Mouse (Mus musculus): ENCODE results near the gene Pbxip1. TPM values are rescaled to one million over a fixed set of nuclear protein-coding genes. Genes with fewer than 3 reads are reported as not detected.

Gene Pbxip1
- 10 to 100 TPM; 44.5 to 54.0 TPM for total RNA-seq (2021)
- long read RNA-seq, experiment 1, partial matches to known transcripts, result 28 of 33 reads
- long read RNA-seq, experiment 1, other reads (novel, unspliced or antisense), result 5 of 33 reads
- long read RNA-seq, experiment 2, partial matches to known transcripts, result 21 of 38 reads
- long read RNA-seq, experiment 2, other reads (novel, unspliced or antisense), result 17 of 38 reads

DNA sequence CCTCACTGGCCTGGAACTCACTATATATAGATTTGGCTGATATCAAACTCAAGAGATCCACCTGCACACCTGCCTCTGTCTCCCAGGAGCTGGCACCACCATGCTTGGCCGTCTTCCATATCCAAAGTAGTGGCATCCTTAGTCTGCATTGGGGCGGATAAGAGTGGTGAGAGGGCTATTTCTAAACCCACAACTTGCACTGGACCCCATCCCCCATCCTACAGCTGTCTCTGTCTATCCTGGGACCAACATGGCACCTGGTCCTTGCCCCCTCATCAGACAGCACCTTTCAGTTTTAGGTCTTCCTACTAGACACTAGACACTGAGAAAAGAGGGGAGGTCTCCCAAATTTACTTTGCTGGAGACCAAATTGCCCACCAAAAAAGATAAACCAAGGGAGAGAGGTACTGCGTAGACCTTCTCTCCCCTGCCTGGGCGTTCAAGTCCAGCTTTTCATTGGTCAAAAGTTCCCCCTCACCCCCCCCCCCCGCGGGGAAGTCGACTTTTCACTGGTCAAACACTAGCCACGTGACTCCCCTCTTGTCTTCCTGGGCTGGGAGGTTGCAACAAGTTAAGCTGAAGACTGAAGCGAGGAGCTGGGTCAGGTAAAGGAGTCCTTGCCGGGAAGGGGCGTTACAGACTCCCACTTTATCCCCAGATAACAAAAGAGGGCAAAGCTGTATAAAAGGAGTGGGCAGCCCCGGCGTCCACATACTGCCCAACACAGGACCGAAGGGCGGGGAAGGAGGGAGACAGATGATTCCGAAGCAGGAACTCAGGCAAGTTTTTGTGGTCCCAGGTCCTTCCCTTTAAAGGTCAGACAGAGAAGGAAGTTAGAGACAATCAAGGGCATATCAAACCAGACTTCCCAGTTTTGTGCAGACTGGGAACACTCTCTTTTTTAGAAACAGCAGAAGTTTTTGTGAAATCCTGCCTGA is at the start of gene Pbxip1:
Gene Pbxip1 (plus strand): TSS at position 531 of the 938 bp plus-strand sequence.
- DNase-seq (ENCODE audit: low spot score in 2 of 2), result peak in 1 of 2 experiments; percentile 23

DNA sequence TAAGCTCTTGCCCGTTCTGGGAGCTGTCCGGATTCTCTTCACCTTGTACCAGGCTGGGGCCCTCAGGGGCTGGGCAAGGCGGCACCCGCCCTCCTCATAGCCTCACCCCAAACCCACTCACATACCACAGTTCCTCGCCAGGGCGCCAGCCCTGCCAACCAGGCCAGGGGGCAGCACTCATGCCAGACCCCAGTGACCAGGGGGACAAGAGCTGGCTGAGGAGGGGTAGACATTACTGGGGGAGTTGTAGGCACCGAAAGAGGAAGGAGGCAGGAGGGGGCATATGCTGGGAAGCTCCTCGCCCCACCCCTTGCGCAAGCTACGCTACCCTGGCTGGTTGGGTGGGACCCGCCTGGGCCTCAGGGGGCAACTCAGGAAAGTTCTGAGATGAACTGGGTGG is 48.9 kb upstream of the Pbxip1 start:
- no peak for DNase-seq (ENCODE audit: low spot score in 2 of 2)

DNA sequence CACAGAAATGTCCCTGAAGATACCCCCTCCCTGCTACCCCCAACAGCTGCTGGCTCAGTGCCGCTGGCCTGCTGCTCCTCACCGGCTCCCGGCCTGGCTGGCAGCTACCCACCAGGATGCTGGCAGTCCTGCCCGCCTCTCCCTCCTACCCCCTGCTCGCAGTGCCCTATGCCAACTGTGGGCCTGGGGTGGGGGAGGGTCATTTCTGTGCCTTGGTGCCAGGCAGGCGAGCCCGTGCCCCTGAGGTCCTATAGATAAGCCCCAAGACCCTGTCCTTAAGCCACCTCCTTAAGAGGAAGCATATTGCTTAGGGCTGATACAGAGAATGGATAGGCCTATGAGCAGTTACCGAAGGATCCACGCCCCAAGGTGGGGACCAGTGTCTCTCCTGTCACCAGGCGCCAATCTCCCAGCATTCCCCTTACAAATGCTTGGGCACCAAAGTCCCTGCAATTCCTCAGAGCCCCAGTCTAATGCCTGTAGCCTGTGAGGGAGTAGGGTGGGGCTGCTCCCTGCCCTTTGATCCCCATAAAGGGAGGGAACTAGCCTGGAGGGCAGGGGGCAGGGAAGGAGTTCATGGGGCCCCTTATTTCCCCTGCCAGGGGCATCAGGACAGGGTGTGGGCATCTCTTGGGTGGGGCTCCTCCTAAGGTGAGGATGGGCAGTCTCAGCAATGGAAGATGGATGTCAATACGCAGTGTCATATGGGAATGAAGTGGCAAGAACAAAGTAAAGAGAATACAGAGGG is 48.2 kb upstream of the Pbxip1 start:
- DNase-seq (ENCODE audit: low spot score in 2 of 2), result no peak

DNA sequence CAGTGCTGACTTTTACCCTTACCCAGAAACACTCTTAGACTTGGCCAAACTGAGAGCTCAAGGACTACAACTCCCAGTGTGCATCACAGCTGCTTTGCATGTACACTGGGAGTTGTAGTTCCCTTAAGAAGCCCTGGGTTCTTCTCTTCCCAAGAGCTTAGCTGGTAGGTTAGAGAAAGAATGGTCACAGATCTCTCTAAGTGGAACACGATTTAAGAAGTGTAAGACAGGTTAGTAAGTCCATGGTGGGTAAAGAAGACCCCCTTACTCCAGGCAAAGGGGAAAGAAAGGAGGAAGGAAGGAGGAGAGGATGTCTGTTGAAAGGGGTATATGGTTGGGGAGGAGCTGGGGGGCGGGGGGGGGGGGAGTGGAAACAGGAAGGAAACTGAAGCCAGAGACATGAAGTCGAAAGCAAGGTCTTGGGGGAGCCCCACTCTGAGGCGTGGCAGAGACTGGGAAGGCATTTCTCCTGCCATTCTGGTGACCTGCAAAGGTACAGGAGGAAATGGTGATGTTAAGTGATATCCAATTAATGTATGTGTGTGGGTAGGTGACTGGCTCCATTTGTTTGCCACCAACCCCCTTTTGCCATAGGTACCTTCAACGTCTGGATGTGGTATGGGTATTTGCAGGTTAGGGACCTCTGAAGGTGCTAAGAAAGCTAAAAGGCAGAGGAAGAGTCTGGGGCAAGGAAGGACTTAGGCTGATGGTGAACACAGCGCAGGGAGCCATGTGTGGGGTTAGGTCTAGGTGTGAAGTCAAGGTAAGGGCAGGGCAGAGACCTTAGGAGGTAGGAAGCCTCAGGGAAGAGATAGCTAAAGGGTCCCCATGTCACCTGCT is 47.4 kb upstream of the Pbxip1 start:
- no peak for DNase-seq (ENCODE audit: low spot score in 2 of 2)

DNA sequence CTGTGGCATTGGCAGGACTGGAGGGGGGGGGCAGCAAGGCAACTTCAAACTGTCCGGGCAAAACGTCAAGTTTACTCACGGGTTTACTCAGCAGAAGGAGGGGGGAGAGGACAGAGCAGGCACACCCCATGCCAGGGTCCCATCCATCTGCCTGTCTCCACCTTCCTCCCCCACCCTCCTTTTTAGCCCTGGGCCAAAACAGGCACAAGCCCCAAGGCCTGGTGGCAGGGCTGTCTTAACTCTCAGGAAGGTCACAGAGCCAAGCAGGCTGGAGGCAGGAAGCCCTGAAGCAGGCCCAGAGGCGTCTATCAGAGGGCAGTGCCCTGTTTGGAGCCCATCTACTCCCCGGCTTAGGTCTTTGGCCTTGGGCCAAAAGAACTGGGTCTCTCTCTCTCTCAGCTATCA is 46.4 kb upstream of the Pbxip1 start:
- DNase-seq (ENCODE audit: low spot score in 2 of 2), result no peak

DNA sequence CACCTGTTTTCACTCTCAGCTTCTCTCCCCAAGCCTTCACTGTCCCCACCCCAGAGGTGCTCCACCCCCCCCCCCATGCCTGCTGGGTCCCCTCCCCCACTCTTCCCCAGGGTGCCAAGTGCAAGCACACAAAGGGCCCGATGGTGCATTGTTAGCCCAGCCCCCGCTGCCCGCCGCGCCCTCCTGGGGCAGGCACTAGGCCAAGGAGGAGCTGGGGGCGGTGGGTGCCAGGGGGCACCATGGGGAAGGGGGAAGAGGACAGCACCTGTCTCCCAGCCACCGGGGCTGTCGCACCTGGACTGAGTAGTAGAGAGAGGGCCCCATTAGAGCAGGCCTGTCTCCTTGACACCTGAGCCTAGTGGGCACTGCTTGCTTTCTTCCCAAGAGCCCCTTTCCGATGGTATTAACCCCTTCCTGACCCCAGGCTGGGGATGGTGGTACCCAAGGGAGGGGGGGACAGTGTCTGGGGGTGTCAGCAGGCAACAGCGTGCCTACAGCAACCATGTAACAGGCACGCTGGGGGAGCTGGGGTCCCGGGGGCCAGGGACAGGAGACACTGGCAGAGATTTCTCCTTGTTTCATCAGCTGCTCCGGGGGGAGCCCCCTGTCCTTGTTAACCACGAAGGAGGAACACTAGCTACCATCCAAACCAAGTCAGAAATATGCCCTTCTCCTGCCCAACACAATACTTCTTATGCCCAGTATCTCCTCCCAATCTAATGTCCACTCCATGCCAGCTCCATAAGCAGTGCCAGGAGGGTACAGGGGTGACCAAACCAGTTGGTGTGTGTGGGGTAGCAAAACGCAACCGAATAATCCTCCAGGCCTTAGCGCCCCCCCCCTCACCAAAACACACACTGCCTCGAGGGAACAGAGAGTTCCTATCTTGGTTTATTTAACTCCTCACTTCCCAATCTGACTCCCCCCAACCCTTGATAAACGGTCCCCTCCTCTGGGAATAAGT is 45.5 kb upstream of the Pbxip1 start:
- no peak for DNase-seq (ENCODE audit: low spot score in 2 of 2)

DNA sequence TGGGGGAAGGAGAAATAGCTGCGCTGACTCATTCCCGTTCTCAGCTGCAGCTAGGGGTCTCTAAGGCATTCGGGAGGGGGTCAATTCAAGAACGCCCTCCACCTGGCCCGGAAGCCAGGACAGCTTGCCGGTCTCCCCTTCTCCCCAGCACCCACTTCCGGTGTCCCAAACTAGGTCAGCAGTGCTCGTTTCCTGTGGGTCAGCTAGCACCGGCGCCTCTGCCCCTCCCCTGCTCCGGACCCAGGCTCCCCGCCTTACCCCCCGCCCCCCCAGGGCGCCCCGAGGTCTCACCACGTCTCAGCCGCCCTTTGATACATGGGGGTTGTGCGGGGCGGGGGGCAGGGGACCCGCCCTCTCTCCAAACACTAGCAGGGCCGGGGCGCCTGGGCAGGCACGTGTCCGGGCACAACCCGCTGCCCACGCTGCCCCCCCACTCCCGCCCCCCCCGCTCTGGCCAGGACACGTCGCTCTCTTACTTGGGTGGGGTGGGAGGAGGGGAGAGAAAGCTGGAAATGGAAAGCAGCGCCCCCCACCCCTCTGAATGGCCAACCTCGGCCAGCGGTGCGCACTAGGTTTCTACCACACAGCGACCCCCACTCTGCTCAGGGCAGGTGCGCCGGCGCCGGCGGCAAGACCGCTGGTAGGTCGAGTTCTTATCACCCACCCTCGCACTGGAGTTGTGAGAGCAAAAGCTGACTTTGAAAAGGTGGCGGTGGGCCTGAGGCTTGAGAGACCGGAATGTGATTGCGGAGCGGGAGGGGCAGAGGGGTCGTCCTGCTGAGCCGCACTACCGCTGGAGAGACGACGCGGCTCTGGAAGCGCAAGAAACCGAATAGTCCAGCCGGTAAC is 44.6 kb upstream of the Pbxip1 start:
- no peak for DNase-seq (ENCODE audit: low spot score in 2 of 2)

DNA sequence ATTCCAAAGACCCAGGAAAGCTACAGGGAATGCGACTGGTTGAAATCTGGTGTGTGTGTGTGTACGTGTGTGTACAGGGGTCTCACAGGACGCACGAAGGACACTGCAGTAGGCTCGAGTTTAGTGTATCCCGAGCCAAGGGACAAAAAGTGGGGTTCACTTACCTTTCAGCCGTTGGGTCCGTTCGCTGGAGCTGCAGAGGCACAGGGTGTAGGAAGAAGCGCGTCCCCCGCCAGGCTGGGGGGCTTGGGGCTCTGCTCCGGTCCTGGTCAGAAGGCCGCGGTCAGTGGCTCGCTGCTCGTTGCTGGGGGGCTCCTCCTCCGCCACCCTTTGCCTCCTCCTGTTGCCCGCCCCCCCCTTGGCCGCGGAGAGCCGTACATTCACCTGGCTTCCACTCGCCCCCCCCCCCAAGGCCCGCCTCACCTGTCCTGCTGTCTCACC is 43.6 kb upstream of the Pbxip1 start:
- DNase-seq (ENCODE audit: low spot score in 2 of 2), result no peak

DNA sequence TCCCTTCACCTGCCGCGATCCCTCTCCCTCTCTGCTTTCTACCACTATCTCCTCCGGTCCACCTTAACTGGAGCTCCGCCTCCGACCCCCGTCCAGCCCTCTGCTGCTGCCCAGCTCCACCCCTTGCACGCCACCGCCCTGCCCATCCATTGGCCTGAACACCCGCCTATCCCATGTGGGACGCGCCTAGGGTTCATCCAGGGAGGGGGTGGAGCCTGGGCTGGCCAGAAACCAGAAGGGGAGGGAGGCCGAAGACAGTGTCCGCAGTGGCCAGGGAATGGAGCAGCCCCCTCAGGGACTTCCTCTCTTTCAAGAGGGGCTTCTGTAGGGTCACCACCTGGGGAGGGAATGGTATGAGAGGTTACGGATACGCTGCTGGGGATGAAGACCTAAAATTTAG is 42.9 kb upstream of the Pbxip1 start:
- peak; percentile 94 to 97 for DNase-seq (ENCODE audit: low spot score in 2 of 2)

DNA sequence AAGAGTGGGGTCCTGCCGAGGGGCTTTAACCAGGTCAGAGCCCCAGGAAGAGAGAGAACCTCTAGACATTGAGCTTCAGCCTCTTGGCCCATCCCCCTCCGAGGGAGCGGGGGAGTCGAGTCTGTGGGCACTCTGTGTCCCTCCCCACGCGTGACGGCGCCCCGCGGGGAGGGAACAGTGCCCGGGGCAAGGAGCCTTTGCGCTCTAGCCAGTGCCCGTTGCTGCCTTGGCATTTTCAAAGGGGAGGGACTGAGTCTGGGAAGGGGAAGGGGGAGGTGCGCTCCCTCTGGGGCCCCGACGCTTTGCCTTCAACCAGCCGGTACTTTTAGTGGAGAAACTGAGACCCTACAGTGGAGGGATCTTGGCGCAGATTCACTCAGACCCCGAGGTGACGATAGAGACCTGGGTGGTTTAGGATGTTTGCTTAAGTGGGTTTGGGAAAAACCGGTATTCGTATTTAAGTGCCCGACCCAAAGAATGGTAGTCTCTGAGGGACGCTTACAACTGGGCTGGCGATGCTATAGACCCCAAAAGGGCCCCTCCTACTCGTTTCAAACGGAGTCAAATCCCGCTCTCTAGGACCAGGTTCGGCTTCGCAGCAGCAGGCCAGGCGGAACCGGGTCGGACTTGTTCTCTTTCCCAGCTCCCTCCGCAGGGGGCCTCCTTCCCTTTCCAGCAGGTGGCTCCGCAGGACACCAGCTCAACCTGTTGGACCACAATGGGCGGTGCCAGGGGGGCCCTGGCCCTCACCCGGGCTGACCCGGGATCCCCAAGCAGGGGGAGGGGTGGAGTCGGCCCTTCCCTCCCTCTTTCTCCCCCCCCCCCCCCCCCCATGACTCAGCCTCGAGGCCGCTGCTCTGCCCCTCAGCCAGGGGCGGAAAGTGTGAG is 42.3 kb upstream of the Pbxip1 start, which contains the start of gene Zbtb7b:
Gene Zbtb7b (minus strand): TSS at position 771 of the 888 bp plus-strand sequence.
- DNase-seq (ENCODE audit: low spot score in 2 of 2), result peak; percentile 67 to 69

DNA sequence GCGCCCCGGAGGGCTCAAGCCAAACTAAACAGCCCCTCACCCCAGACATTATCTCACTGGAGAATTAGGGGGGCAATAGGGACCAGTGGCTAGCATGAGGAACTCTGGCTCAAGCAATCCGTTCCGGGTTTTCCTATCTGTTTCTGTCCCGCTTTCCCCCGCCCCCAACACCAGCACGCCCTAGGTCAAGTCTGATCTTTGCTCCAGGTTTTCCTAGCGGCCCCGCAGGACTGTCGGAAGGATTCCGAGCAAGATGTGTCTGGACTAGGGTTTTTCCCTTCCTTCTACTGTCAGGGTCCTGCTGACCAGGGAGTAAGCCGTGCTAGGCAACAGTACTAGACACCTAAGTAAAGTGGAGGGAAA is 41.6 kb upstream of the Pbxip1 start:
- peak in 1 of 2 experiments; percentile 64 for DNase-seq (ENCODE audit: low spot score in 2 of 2)

DNA sequence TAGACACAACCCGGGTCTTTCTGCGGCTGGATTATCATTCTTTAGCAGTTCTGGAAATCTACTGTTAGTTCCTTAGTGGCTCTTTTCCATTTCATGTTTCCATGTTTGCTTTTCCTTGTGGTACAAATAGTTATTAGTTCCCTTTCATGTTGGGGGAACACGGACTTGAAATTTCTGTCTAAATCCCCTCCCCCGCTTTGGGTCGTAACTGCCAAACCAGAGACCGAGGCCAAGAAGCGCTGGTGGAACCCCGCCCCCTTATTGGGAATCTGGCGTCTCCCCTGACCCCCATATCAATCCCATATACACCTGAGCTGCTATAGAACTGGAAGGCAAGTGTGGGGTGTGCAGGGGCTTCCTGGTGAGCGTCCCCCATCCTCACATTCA is 41.1 kb upstream of the Pbxip1 start:
- no peak for DNase-seq (ENCODE audit: low spot score in 2 of 2)

DNA sequence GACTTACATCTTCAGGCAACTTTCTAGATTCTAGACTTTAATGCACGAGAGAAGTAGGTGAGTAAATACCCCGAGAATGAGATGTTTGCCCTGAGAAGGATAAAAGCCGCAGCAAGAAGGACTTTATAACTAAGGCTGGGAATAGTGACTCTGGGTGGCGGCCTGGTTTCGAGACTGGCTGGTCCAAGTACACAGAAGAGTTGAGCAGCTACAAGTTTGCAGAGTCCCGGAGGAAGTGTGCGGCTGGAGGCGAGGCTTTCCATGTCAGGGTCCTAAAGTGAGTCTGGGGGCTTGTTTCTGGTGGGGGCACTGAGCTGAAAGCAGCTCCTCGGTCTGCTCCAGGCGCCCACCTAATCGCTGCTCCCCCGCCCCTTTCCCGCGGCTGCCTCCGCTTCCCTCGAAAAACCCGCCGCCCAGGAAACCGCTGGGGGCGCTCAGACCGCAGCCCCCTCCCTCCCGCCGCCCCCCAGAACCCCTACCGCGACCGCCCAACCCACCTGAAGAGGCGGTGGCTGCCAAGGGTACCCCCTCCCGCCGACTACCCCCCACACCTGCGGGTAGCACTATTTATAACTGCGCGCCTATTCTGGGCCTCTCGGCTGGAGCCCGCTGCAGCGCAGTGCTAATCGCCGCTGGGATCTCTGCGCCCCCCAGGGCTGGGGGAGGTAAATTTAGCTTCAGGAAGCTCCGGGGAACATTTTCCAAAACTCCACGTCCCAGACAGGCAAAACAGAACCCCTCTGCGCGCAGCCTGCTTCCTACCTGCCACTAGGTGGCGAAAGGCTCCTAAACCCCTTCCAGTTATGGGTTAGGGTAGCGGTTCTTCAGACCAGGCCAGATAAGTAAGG is 40.5 kb upstream of the Pbxip1 start:
- DNase-seq (ENCODE audit: low spot score in 2 of 2), result no peak

DNA sequence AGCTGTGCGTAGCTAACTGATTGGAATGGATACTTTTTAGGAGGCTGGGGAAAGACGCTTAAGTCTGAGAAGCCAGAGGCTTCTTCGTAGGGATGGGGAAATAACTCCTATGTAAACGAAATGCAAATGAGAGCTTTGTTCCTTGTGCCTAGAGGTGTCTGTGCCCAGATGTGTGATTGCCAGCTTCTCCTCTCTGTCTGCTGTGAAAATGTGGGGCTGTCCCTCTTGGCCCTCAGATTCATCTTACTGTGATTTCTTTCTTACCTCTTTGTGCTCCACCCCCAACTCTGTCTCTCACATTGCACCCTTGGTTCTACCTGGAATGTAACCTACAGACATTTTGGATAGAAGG is 39.9 kb upstream of the Pbxip1 start:
- DNase-seq (ENCODE audit: low spot score in 2 of 2), result no peak

DNA sequence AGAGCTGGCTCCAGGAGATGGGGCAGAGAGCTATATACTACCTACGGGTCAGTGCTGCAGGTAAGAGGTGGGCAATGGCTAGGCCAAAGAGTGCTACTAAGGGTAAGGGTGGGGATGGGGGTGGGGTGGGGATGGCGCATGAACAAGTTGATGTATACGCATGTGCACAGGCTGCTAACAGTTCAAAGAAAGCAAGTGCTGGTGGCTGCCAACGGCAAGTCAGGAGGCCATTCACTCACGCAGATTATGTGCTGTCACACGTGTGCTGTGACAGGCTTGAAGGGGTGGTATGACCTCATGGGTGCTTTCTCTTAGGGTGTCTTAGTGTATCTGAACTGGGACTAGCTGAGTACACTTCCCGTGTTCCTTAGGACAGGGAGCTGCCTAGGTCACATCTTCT is 35.2 kb upstream of the Pbxip1 start:
- no peak for DNase-seq (ENCODE audit: low spot score in 2 of 2)

DNA sequence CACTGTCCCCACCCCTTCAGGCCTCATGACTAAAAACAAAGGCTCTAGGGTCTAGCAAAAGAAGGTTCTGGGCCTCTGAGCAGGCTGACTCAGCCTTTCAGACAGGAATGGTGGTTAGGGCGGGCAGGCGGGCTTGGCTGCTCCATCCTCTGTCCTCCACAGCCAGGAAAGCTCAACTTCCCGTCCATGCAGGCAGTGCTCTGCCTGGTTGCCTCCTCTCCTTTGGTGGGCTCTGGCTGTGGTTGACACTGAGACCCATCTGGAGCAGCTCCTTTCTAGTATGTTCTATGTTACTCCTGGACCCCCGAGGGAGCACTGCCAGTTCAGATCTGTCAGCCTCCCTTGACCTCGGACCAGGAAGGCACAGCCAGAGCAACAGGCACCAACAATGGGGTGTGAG is 33.8 kb upstream of the Pbxip1 start, which contains the start of gene Lenep:
Gene Lenep (minus strand): TSS at position 101 of the 400 bp plus-strand sequence.
- DNase-seq (ENCODE audit: low spot score in 2 of 2), result no peak

DNA sequence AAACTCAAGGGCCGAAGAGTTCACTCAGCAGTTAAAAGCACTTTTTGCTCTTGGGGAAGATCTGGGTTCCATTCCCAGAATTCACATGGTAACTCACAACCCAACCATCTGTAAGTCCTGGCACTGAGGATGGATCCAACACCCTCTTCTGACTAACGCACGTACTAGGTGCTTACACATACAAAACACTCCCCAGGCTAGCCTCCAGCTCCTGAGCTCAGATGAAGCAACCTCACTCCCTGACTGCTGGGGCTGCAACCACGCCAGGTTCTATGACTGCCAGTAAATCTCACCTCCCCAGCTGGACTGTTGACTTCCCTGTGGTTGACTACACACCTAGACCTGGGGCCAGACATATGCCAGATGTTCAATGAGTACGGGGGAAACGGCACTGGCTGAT is 29.6 kb upstream of the Pbxip1 start:
- DNase-seq (ENCODE audit: low spot score in 2 of 2), result no peak
